Mouse (Mus musculus): Measurements from ENCODE around the gene Ttll3.

The Ttll3 gene

DNA sequence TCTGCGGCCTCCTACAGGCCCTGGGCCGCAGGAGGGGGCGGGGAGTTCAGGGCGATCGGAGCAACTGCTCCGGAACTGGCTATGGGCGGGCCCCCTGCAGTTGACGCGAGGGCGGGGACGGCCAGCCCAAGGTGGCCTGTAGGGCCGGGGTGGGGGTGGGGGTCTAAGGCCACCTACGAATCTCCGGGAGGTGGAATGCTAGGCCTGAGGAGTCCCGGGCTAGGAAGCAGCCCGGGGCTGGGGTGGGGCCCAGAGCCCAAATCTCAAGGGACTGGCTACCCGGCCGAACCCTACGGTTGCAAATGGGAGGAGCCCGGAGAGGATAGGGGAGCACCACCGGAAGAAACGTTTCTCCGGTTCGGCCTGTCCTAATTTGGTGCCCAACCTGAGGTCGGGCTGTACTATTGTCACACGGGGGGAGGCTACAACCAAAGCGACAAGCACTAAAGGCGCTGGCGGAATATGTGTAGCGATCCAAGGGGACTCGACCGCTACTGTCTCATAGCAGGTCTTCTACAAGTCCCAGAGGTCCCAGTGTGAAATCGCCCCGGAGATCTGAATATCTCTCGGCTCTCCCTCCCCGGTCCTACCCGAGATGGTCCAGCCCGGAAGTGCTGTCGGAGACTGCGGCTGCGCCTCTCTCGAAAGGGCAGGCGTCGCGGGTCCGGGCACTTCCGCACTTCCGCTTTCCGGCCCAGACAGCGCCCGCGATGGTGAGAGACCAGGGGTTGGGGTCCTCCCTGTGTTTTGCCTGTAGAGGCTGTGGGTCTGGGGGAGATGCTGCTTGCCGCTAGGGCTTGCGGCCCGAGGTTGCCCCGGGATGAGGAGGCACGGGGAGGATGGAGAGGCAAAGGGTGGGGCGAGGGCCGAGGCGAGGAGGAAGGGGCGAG lies 11.3 kb upstream of the Ttll3 start, which contains the start of the genes Tada3 and Arpc4:
Tada3 (minus strand) TSS at position 388 of the 890 bp plus-strand sequence.
Arpc4 (plus strand) TSS at position 620 of the 890 bp plus-strand sequence.
- DNase-seq (ENCODE audit: extremely low spot score), result peak; percentile 96

- DNase-seq (ENCODE audit: extremely low spot score), result no peak
Observed at GRCm38 (mm10) chr6:113379246-113379645, 9.8 kb upstream of the Ttll3 start.

GRCm38 (mm10) chr6:113380480-113380879 lies 8.6 kb upstream of the Ttll3 start:
- DNase-seq (ENCODE audit: extremely low spot score), result no peak

DNA sequence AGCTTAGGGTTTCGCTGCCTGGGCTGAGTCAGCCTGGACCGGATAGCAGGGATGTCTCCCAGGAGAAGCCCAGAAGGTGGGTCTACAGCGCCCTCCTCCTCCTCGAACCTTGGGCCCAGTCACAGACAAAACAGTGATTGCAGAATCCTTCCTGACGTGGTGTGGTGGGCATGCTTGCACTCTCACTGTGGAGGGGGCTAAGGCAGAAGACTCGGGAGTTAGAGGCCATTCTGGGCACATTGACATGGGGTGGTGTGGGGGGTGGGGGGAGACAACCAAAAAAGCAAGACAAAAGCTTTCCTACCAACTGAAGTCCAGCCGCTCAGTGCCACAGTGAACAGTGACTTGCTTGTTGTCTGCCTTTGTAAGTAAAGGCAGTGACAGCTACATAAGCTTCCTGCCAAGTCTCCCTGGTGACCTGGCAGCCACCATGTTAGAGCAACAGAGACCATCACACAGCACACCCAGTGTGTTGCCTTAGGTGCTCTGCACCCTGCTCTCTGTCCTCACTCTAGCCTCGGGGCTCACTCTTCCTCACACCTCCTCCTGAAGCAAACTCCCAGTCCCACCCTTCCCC lies 4.6 kb upstream of the Ttll3 start:
- no peak for DNase-seq (ENCODE audit: extremely low spot score)

GRCm38 (mm10) chr6:113385160-113385714 lies 3.8 kb upstream of the Ttll3 start:
- DNase-seq (ENCODE audit: extremely low spot score), result no peak

DNA sequence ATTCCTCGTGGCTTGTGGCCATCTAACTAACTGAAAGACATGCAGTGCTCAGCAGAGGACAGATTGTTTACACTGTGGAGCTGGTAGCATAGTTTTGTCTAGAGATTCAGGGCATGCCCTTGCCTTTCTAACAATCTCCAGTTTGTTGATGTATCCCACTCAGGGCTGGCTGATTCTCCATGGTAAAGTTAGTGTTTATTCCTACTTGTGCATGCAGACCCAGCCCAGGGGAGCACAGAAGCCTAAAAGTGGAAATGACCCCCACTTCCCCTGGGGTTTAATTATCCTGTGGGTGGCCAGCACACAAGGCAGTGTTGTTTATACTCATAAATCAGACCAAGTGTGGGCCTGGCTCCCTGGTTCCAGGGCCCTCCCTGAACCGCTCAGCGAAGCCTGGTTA lies 3.0 kb upstream of the Ttll3 start:
- no peak for DNase-seq (ENCODE audit: extremely low spot score)

DNA sequence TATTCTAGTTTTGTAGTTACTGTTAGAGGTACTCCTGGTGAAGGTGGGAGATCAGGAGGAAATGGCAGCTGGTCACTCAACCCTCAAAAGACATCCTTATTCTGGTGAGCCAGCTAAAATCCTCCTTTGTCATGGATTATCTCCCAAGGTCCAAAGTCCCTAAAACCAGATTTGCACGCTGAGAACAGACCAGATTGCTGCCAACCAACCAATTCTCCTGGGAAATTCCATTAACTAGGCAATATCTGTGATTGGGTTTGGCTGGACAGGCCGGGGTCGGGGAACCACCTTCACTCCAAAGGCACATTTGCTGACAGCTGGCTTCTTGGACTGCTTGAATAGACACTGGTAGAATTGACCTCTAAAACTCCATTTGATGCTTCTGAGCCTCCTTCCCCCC lies 1.7 kb downstream of the Ttll3 start:
- no peak for DNase-seq (ENCODE audit: extremely low spot score)

- no peak for DNase-seq (ENCODE audit: extremely low spot score)
Observed at GRCm38 (mm10) chr6:113392015-113392386, 2.9 kb downstream of the Ttll3 start.

- peak; percentile 81 for DNase-seq (ENCODE audit: extremely low spot score)
Observed at GRCm38 (mm10) chr6:113392387-113393071, 3.5 kb downstream of the Ttll3 start.

DNA sequence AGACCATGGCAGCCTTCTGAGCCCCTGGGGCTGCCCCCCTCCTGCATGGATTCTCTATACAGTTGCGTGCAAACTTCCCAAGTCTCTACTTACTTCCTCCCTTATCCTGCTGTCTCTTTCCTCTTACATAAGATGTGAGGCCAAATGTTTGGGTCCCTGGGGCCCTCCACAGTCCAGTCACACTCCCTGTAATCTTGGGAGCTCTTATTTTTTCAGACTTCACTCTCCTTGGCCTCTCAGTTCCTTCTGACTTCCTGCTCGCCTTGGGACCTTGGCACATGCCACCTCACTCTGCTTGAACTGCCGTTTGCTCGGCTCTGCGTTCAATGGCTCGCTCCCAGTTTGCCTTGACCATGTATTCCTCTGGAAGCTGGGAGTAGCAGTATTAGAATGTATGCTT lies 4.9 kb downstream of the Ttll3 start:
- DNase-seq (ENCODE audit: extremely low spot score), result no peak

DNA sequence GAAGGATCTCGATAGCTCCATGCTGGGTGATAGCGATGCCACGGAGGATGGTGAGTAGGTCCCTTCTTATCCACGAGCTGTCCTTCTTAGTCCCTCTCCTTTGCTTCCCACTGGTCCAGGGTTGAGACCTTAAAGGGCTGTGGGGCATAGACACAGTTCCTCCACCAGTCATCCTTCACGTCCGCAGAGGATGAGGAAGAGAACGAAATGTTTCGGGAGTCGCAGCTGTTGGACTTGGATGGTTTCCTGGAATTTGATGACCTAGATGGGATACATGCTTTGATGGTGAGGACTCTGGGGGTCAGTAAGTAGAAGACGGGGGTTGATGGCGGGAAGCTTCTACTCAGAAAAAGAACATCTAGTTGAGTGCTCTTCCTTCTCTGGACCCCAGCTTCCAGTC lies 5.8 kb downstream of the Ttll3 start:
- DNase-seq (ENCODE audit: extremely low spot score), result no peak

- DNase-seq (ENCODE audit: extremely low spot score), result no peak
Observed at GRCm38 (mm10) chr6:113395501-113395900, 6.4 kb downstream of the Ttll3 start.

DNA sequence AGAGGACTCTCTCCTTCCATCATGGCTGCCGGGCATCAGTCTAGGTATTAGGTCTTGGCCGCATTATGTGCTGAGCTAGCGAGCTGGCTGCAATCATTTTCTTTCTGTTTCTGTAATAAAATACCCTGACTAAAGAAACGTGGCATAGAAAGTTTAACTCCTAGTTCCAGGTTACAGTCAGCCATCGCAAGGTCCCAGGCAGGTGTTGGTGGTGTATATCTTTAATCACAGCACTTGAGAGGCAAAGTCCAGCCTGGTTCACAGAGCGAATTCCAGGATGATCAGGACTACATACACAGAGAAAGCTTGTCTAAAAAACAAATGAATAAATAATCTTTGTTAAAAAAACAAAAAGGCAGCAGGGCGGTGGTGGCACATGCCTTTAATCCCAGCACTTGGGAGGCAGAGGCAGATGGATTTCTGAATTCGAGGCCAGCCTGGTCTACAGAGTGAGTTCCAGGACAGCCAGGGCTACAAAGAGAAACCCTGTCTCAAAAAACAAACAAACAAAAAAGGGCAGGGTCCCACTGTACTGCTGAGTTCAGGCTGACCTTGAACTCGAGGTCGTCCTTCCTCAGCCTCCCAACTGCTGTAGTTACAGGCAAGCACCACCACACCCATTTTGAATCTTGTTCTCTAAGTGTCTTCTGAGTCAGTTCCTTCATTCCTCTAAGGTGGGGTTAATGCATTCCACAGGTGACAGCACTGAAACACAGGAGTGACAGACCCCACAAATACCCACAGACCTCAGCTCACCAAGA lies 7.4 kb downstream of the Ttll3 start:
- DNase-seq (ENCODE audit: extremely low spot score), result no peak

- DNase-seq (ENCODE audit: extremely low spot score), result no peak
Observed at GRCm38 (mm10) chr6:113402094-113402493, 13.0 kb downstream of the Ttll3 start.

GRCm38 (mm10) chr6:113404649-113405448 lies 15.8 kb downstream of the Ttll3 start:
- no peak for DNase-seq (ENCODE audit: extremely low spot score)

DNA sequence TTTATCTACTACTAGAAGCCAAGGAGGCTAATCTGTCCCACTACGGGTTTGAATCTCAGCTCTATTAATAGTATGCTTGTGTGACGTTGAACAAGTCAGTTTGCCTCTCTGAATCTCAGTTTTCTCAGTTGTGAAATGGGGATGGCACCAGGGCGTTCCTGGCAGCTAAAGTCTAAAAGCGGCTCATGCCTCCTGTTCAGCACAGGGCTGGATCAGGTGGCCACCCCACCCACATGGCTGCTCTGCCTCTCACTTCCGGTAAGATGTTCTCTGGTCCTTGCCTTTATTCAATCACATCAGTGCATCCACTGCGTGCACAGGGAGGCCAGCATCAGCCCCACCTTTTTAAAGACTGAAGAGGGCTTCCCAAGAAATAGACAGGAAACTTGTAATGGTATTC lies 16.4 kb downstream of the Ttll3 start:
- DNase-seq (ENCODE audit: extremely low spot score), result no peak

DNA sequence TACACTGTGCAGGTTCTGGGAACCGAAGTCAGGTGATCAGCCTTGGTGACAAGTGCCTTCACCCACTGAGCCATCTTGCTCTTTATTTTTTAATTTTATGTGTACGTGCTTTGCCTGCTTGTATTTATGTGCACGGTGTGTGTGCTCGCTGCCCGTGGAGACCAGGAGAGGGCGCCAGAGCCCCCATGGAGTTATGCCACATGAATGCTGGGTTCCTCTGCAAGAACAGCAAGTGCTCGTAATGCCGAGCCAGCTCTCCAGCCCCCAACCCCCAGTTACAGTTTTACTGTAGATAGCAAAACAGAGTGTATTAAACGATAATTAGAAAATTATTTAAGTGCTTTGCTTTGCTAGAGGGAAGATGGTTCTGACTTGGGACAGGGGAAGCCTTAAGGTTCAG lies 17.6 kb downstream of the Ttll3 start:
- DNase-seq (ENCODE audit: extremely low spot score), result no peak

GRCm38 (mm10) chr6:113410001-113410400 lies 20.9 kb downstream of the Ttll3 start:
- DNase-seq (ENCODE audit: extremely low spot score), result no peak

GRCm38 (mm10) chr6:113416416-113416815 lies 27.4 kb downstream of the Ttll3 start:
- DNase-seq (ENCODE audit: extremely low spot score), result no peak

DNA sequence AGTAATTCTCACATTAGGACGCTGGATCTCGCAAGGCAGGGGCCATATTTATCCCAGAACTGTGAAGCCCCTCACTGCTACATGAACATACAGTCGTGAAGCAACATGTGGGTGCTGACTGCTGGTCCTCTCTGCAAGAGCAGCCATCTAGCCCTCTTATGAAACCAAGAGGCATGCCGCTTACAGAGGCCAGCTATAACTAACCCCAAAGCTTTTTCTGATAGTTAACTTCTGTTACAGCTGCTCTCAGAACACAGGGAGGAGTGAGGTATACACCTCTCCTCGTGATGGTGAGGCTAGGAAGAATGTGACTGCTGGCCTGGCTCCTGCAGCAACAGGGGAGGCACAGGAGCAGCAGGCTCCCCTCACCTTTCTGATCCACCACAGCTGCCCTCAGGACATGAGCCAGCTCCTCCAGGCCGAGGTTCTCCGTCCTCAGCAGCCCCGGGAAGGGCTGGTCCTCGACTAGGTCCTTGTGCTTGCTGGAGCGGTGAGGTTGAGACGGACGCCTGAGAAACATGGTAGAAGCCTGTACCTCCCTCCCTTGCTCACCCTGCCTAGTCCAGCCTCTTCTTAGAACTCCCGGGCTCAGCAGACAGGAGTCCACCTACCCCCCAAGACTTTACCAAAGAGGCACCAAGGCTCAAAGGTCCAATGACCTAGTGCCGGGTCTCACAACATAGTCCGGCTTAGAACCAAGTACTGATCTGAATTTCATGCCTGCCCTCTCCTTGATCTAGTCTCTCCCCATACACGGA lies 29.6 kb downstream of the Ttll3 start:
- DNase-seq (ENCODE audit: extremely low spot score), result no peak
